Mouse (Mus musculus) heart, postnatal 0 days (tissue): Measurements from ENCODE around the gene Slc25a19.

Source experiments
- CTCF ChIP-seq: IDR thresholded peaks from 2 replicates; pipeline ENCODE4 v1.5.1; 2016; ENCODE audit warnings: antibody characterized with exemption, control low read depth, low read depth
- EP300 ChIP-seq: IDR thresholded peaks from 2 replicates; pipeline ENCODE4 v1.6.1; 2016; ENCODE audit warnings: antibody characterized with exemption, low read depth

- TF ChIP-seq CTCF: no peak
- TF ChIP-seq EP300: no peak
Measured at GRCm38 (mm10) chr11:115609576-115609975, 18.5 kb downstream of the Slc25a19 start.
